Mouse (Mus musculus) liver, embryonic 11.5 days (tissue): ENCODE data around the gene Engase. TPM values are rescaled to one million over a fixed set of nuclear protein-coding genes. Genes with fewer than 3 reads are reported as not detected.
A peak's percentile ranks its signal among the peaks of the same experiment; 100 is the strongest.

Source experiments
- ATAC-seq: fragments of 200-750 bp; cut with Nextera tagmentation; replicated peaks from 2 replicates; pipeline ENCODE4 v1.8.0; 2017; ENCODE audit warnings: moderate number of reproducible peaks, mild to moderate bottlenecking, moderate TSS enrichment, moderate library complexity; ENCODE audit not compliant: low FRiP score
- DNase-seq: peaks from one replicate; pipeline ENCODE4 v3.0.0-alpha.2; 2017; ENCODE audit warnings: low spot score
- H3K27ac ChIP-seq: fragments of 300-500 bp; sonication (generic); 2 replicates; pipeline ENCODE4 v1.5.1; 2014; ENCODE audit warnings: mild to moderate bottlenecking, low read depth, low read length, control low read depth
- H3K27me3 ChIP-seq: fragments of 300-500 bp; sonication (generic); replicated peaks from 2 replicates; pipeline ENCODE4 v1.6.1; 2014; ENCODE audit warnings: low read length, mixed read lengths; ENCODE audit not compliant: control insufficient read depth, insufficient read depth
- H3K36me3 ChIP-seq: fragments of 300-500 bp; sonication (generic); 2 replicates; pipeline ENCODE4 v1.6.1; 2014; ENCODE audit warnings: mild to moderate bottlenecking, low read length, moderate library complexity, mixed read lengths; ENCODE audit not compliant: control insufficient read depth, insufficient read depth
- H3K4me1 ChIP-seq: fragments of 300-500 bp; sonication (generic); replicated peaks from 2 replicates; pipeline ENCODE4 v1.6.1; 2014; ENCODE audit warnings: low read length, mixed read lengths; ENCODE audit not compliant: control insufficient read depth, insufficient read depth
- H3K4me2 ChIP-seq: fragments of 300-500 bp; sonication (generic); 2 replicates; pipeline ENCODE4 v1.6.1; 2014; ENCODE audit warnings: mild to moderate bottlenecking, control low read depth, moderate library complexity
- H3K4me3 ChIP-seq: fragments of 300-500 bp; sonication (generic); 2 replicates; pipeline ENCODE4 v1.5.1; 2014; ENCODE audit warnings: low read depth, low read length, control low read depth
- H3K9ac ChIP-seq: fragments of 300-500 bp; sonication (generic); 2 replicates; pipeline ENCODE4 v1.6.1; 2014; ENCODE audit warnings: low read depth, low read length, control low read depth
- H3K9me3 ChIP-seq: fragments of 300-500 bp; sonication (generic); 2 replicates; pipeline ENCODE4 v1.6.1; 2016; ENCODE audit warnings: low read length, inconsistent platforms, mixed read lengths; ENCODE audit not compliant: control insufficient read depth
- WGBS: fragments of 180-500 bp; shearing (Covaris S2); extraction: QIAGEN DNeasy Blood & Tissue Kit; methylation state at CpG from one replicate; pipeline ENCODE4 v1.1.7; 2014; 5-methylcytosine and 5-hydroxymethylcytosine counted together
- polyA plus RNA-seq: library from polyadenylated mRNA; unstranded; fragments of >200 nt; fragmentation: Nextera tagmentation; extraction: Ambion mirVana; gene quantifications from 2 replicates; pipeline ENCODE4 v1.2.1, GENCODE M21; 2014

Engase gene
- polyA plus RNA-seq, 1 experiment from 2014 or later, result 13.4 TPM

- Histone ChIP-seq H3K4me3 (no peak overlapping the region), H3K9me3 (no peaks in the 10 kb centered on the region), H3K4me2 (peak overlapping the region; percentile 25; the same call in 1 of the 2 replicates), H3K9ac (no peak overlapping the region), H3K27ac (no peak overlapping the region), H3K4me1 (peaks cover 9% of the 10 kb centered on the region; the same call in 1 of the 2 replicates), H3K27me3 (peaks cover 38% of the 10 kb centered on the region), H3K36me3 (no peaks in the 10 kb centered on the region)
- no peak for ATAC-seq
- DNase-seq, result no peak
- 40% methylated on average over 6 of the region's 6 CpGs for WGBS
Measured at GRCm38 (mm10) chr11:118502990-118503389, 26.4 kb downstream of the Engase start.

DNA sequence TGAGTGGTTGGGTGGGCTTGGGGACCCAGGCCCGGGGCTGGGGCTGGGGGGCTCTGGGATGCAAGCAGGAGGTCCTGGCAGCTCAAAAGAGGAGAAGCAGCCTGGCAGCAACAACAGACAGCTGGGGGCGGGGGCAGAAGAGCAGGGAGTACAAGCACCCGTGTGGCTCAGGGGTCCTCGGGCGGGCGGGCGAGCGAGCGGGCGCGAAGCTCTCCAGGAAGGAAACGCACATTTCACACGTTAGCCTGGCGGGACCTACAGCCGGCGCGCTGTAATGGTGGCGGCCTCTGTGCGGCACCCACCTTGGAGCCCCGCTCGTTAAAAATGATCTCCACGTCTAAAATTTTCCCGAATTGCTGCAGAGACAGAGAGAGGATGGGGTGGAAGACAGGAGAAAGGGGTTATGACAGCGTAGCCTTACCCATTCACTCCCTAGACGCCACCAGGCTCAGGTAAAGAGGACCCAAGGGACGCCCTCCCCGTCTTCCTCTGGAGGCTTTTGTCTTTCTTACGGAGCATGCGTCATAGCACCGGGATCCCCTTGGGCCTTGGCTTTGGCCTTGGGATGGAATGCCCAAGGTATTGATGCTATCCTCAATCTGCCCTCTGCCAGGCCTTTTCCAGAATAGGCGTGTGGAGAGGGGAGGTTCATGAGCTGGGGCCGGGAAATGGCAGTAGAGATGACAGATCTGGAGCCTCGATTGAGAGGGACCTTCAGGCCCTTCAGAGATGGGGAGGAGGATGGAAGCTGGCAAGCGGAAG is 27.0 kb downstream of the Engase start:
- Histone ChIP-seq H3K9me3 (no peaks in the 10 kb centered on the region), H3K9ac (no peak overlapping the region), H3K27ac (no peak overlapping the region), H3K36me3 (no peaks in the 10 kb centered on the region), H3K4me2 (peak overlapping the region; percentile 25; the same call in 1 of the 2 replicates), H3K4me3 (no peak overlapping the region), H3K27me3 (peaks cover 36% of the 10 kb centered on the region), H3K4me1 (peaks cover 9% of the 10 kb centered on the region; the same call in 1 of the 2 replicates)
- ATAC-seq (no peak), DNase-seq (no peak)
- WGBS, result 11% methylated on average over 33 of the region's 34 CpGs

- ATAC-seq, result no peak
- H3K4me2 ChIP-seq, result no peak overlapping the region
- H3K4me1 ChIP-seq, result peaks cover 9% of the 10 kb centered on the region; the same call in 1 of the 2 replicates
- 52% methylated on average over 5 of the region's 5 CpGs for WGBS
- no peak overlapping the region for H3K4me3 ChIP-seq
- H3K27ac ChIP-seq, result no peak overlapping the region
- no peaks in the 10 kb centered on the region for H3K36me3 ChIP-seq
- peaks cover 35% of the 10 kb centered on the region for H3K27me3 ChIP-seq
- no peaks in the 10 kb centered on the region for H3K9me3 ChIP-seq
- no peak overlapping the region for H3K9ac ChIP-seq
- no peak for DNase-seq
Measured at GRCm38 (mm10) chr11:118504180-118504454, 27.5 kb downstream of the Engase start.

DNA sequence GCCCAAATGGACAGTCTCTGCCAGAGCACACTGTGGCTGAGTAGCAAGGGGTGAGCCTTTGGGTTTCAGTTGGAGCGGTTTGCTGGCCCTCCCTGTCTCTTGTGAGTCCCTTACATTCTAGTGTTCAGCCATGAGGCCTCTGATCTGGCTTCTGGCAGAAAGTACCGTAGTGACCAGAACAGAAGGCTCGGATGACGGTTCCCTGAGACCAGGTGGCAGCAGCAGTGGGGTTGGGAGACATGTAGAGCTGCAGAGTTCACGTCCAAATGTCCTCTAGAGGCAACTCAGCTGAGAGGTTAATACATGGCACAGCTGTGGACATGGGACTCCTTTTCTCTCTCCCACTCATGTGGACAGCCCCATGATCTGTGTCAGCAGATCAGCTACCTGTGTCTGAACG is 30.5 kb downstream of the Engase start:
- 83% methylated on average over 6 of the region's 6 CpGs for WGBS
- H3K4me2 ChIP-seq, result no peak overlapping the region

GRCm38 (mm10) chr11:118507904-118508303 is 31.3 kb downstream of the Engase start:
- no peaks in the 10 kb centered on the region for H3K36me3 ChIP-seq
- no peak overlapping the region for H3K4me3 ChIP-seq
- DNase-seq (peak; percentile 52), ATAC-seq (no peak)
- peaks cover 5% of the 10 kb centered on the region; the same call in 1 of the 2 replicates for H3K4me1 ChIP-seq
- no peak overlapping the region for H3K4me2 ChIP-seq
- H3K27me3 ChIP-seq, result peaks cover 30% of the 10 kb centered on the region
- H3K9me3 ChIP-seq, result no peaks in the 10 kb centered on the region
- H3K9ac ChIP-seq, result no peak overlapping the region
- no peak overlapping the region for H3K27ac ChIP-seq
- 37% methylated on average over 5 of the region's 5 CpGs for WGBS

More for the DNA sequence above, 30.5 kb downstream of the Engase start:
- ATAC-seq (no peak), DNase-seq (no peak)
- Histone ChIP-seq H3K27me3 (peaks cover 35% of the 10 kb centered on the region), H3K9ac (no peak overlapping the region), H3K9me3 (no peaks in the 10 kb centered on the region), H3K36me3 (no peaks in the 10 kb centered on the region), H3K4me1 (peaks cover 9% of the 10 kb centered on the region; the same call in 1 of the 2 replicates), H3K27ac (no peak overlapping the region), H3K4me3 (no peak overlapping the region)

DNA sequence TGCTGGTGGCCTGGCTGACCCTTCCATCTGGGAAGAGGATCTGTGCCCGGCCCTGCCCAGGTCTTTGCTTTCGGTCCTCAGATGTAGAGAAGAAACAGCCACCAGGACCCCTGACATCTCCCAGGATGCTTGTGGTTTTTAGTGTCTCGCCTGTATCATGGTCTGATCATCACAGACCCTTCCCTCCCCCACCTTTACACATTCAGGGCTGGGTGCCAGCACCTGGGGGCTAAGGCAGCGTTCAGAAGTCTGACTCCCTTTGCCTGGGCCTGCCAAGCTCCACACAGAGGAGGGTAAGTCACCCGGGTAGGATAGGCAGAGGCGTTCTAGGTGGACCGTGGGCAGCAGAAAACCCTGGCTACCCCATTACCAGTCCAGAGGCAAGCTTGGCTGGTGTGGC is 31.7 kb downstream of the Engase start:
- Histone ChIP-seq H3K27me3 (peaks cover 26% of the 10 kb centered on the region), H3K4me1 (peaks cover under 1% of the 10 kb centered on the region; the same call in 1 of the 2 replicates), H3K4me3 (no peak overlapping the region), H3K4me2 (no peak overlapping the region), H3K9ac (no peak overlapping the region), H3K9me3 (no peaks in the 10 kb centered on the region), H3K36me3 (no peaks in the 10 kb centered on the region), H3K27ac (no peak overlapping the region)
- WGBS, result 66% methylated on average over 7 of the region's 7 CpGs
- DNase-seq (no peak), ATAC-seq (no peak)

- H3K4me1 ChIP-seq, result no peaks in the 10 kb centered on the region
- 70% methylated on average over 6 of the region's 6 CpGs for WGBS
- no peaks in the 10 kb centered on the region for H3K36me3 ChIP-seq
- DNase-seq (no peak), ATAC-seq (no peak; the same call in 1 of the 2 replicates)
- no peak overlapping the region for H3K4me3 ChIP-seq
- H3K27me3 ChIP-seq, result peaks cover 2% of the 10 kb centered on the region; the same call in 1 of the 2 replicates
- H3K27ac ChIP-seq, result no peak overlapping the region
- no peaks in the 10 kb centered on the region for H3K9me3 ChIP-seq
- H3K9ac ChIP-seq, result no peak overlapping the region
- no peak overlapping the region for H3K4me2 ChIP-seq
Measured at GRCm38 (mm10) chr11:118511851-118512250, 35.2 kb downstream of the Engase start.

GRCm38 (mm10) chr11:118512257-118512910 is 35.8 kb downstream of the Engase start:
- no peaks in the 10 kb centered on the region for H3K4me1 ChIP-seq
- DNase-seq, result no peak
- no peak overlapping the region for H3K4me2 ChIP-seq
- H3K27me3 ChIP-seq, result peaks cover under 1% of the 10 kb centered on the region; the same call in 1 of the 2 replicates
- no peak; the same call in 1 of the 2 replicates for ATAC-seq
- H3K9ac ChIP-seq, result no peak overlapping the region
- no peaks in the 10 kb centered on the region for H3K9me3 ChIP-seq
- WGBS, result 65% methylated on average over 15 of the region's 15 CpGs
- no peak overlapping the region for H3K27ac ChIP-seq
- no peak overlapping the region for H3K4me3 ChIP-seq
- H3K36me3 ChIP-seq, result no peaks in the 10 kb centered on the region
